Mouse (Mus musculus): ENCODE results near the gene Stum.
"Not testable (repeated sequence)": the region's sequence is repeated elsewhere in the genome, so short reads cannot be mapped to it uniquely, and the experiment has no call there.

GRCm38 (mm10) chr1:180518899-180519298 lies 35.6 kb upstream of the Stum start:
- TF ChIP-seq CTCF (IDR thresholded peaks at IDR 0.05; ENCODE audit: low read depth, low read length); POLR2A (IDR thresholded peaks at IDR 0.05; ENCODE audit: borderline replicate concordance, low read depth, low read length): not testable (repeated sequence)

Data from bone marrow macrophage, adult 2 months (primary cell).